Mouse (Mus musculus): ENCODE measurements around the gene Map3k11. TPM values are rescaled to one million over a fixed set of nuclear protein-coding genes. Genes with fewer than 3 reads are reported as not detected.

The Map3k11 gene
- polyA plus RNA-seq, 1 experiment: 29.7 TPM

DNA sequence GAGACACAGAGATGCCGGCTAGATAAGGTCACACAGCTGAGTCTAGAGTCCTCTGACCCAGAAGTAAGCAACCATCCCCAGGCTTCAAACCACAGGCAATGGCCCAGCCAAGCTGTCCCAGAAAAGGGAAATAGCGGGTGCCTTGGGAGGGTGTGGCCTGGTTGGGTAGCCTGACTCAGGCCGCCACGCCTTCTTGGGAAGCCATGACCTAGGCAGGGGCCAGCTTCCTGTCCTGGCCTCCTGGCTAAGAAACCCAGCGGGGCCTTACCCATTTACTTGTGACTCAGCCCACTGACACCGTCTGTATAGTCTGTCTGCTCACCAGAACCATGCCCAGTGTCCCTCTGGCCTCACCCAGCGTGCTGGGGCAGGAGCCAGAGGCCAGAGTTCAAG is 36.0 kb downstream of the Map3k11 start:
- TF ChIP-seq CTCF (IDR thresholded peaks at IDR 0.05; ENCODE audit: borderline replicate concordance, insufficient read depth, low read depth, low read length) (no peak), POLR2A (IDR thresholded peaks at IDR 0.05; ENCODE audit: borderline replicate concordance, insufficient read depth, low read length) (no peak)
- Histone ChIP-seq H3K4me1 (ENCODE audit: control insufficient read depth, insufficient read depth, low read length) (peaks cover 8% of the 10 kb centered on the region; the same call in 1 of the 2 replicates), H3K4me3 (replicated peaks; ENCODE audit: insufficient read depth, low read depth, low read length) (no peak overlapping the region), H3K27ac (ENCODE audit: insufficient read depth, low read length) (no peak overlapping the region), H3K27me3 (ENCODE audit: control insufficient read depth, insufficient read depth, low read length) (no peaks in the 10 kb centered on the region)
- DNase-seq: no peak
- 66% methylated on average over 7 of the region's 7 CpGs for WGBS

DNA sequence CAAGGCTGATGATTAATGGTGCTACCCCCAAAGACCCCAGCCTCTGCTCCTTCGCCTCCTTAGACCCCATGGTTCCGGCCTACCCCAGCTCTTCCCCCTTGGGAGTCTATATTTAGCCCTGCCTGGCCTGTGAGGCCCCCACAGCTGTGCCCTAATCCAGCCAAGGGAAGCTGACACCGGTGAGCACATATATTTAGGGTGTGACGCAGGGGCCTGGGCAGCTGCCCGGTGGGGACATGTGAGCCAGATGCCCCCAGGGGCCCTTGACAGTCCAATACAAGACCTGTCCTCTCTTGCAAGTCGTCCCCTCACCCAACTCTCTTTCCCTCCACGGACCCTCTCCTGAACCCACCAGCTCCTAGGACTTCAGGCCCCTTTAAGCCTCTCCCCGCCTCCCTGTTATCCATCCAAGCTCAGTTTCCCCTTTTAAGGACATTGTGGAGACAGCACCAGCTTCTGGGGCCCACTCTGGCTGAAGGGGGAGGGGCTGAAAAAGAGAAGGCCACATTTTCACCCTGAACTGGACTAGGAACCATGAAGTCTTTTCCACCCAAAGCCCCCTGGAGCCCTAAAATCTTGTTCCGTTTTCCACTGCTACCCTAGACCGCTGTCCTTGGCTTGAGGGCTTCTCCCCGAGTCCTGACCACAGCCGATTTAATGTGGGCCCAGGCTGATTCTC is 36.6 kb downstream of the Map3k11 start:
- Histone ChIP-seq H3K27ac (ENCODE audit: insufficient read depth, low read length) (no peak overlapping the region), H3K4me3 (replicated peaks; ENCODE audit: insufficient read depth, low read depth, low read length) (no peak overlapping the region), H3K27me3 (ENCODE audit: control insufficient read depth, insufficient read depth, low read length) (no peaks in the 10 kb centered on the region), H3K4me1 (ENCODE audit: control insufficient read depth, insufficient read depth, low read length) (peaks cover 8% of the 10 kb centered on the region; the same call in 1 of the 2 replicates)
- WGBS: 61% methylated on average over 12 of the region's 12 CpGs
- TF ChIP-seq POLR2A (IDR thresholded peaks at IDR 0.05; ENCODE audit: borderline replicate concordance, insufficient read depth, low read length) (no peak), CTCF (IDR thresholded peaks at IDR 0.05; ENCODE audit: borderline replicate concordance, insufficient read depth, low read depth, low read length) (no peak)
- DNase-seq: no peak

DNA sequence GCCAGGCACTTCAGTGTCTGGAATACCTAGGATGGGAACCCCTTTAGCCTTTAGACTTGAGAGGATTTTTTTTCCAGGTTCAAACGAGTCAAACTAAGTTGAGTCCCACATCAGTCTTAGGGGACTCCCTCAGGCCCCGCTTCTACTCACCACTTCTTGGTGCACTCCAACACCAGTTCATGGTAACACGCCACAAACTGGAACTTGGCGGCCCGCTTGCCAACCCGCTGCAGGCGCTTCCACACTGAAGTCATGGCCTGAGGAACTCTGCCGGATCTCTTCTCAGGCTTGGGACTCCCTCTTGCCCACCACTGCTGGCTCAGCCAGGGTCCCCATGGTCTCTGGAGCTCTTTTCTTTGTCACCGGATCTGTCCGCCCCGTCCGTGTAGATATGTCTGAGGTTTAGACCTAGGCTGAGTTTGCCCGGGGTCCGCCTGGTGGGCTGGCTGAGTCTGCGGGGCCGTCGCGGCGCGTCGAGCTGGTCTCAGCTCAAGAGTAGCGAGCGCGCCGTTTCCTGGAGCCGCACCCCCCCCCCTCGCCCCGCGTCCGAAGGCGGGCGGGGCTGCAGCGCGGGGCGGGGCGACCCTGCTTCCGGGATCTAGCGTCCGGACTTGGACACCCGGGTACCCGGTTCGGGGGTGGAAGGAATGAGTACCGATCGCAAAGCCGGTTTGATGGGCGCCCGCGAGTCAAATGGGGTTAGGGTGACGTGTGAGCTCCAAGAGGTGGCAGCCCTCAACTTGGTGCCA is 37.4 kb downstream of the Map3k11 start, which contains the start of gene Ehbp1l1:
Gene Ehbp1l1 (minus strand): TSS at position 551 of the 749 bp plus-strand sequence.
- no peak for DNase-seq
- TF ChIP-seq CTCF (IDR thresholded peaks at IDR 0.05; ENCODE audit: borderline replicate concordance, insufficient read depth, low read depth, low read length) (no peak), POLR2A (IDR thresholded peaks at IDR 0.05; ENCODE audit: borderline replicate concordance, insufficient read depth, low read length) (no peak)
- Histone ChIP-seq H3K4me3 (replicated peaks; ENCODE audit: insufficient read depth, low read depth, low read length) (peak within 1 kb of the TSS; percentile 5), H3K27me3 (ENCODE audit: control insufficient read depth, insufficient read depth, low read length) (no peaks in the 10 kb centered on the region), H3K27ac (ENCODE audit: insufficient read depth, low read length) (no peak within 1 kb of the TSS), H3K4me1 (ENCODE audit: control insufficient read depth, insufficient read depth, low read length) (peaks cover 13% of the 10 kb centered on the region; the same call in 1 of the 2 replicates)
- 16% methylated on average over 49 of the region's 49 CpGs for WGBS

DNA sequence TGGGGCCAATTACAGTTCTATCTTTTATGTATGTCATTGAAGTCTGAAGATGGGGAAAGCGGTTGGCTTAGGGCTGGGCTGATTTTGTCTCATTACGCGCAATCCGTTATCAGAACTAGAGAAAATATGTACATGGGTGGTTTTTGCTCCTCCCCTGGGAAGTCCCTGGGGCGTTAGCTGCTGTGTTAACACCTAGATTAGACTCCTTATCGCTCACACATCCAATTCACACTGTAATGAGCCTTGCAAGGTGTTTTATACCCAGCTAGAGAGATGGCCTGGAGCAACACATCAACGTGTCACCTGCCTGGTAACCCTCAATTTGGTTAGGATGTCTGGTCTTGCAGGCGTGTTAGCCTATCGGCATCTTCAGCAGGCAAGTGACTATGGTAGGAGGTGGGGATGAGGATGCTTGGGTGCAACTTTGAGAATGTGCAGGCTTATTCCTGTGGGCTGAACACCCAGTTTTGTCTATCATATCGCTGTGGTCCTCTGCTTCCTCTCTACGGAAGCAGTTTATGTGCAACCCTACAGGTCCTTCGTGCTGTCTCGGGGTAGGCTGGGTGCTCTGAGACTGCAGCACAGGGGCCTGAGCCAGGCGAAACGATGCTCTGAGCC is 38.5 kb downstream of the Map3k11 start:
- WGBS: 66% methylated on average over 15 of the region's 15 CpGs
- Histone ChIP-seq H3K4me1 (ENCODE audit: control insufficient read depth, insufficient read depth, low read length) (peaks cover 13% of the 10 kb centered on the region; the same call in 1 of the 2 replicates), H3K27me3 (ENCODE audit: control insufficient read depth, insufficient read depth, low read length) (no peaks in the 10 kb centered on the region), H3K4me3 (replicated peaks; ENCODE audit: insufficient read depth, low read depth, low read length) (peak overlapping the region; percentile 17), H3K27ac (ENCODE audit: insufficient read depth, low read length) (no peak overlapping the region)
- DNase-seq: no peak
- TF ChIP-seq CTCF (IDR thresholded peaks at IDR 0.05; ENCODE audit: borderline replicate concordance, insufficient read depth, low read depth, low read length): no peak
- no peak for TF ChIP-seq POLR2A (IDR thresholded peaks at IDR 0.05; ENCODE audit: borderline replicate concordance, insufficient read depth, low read length)

DNA sequence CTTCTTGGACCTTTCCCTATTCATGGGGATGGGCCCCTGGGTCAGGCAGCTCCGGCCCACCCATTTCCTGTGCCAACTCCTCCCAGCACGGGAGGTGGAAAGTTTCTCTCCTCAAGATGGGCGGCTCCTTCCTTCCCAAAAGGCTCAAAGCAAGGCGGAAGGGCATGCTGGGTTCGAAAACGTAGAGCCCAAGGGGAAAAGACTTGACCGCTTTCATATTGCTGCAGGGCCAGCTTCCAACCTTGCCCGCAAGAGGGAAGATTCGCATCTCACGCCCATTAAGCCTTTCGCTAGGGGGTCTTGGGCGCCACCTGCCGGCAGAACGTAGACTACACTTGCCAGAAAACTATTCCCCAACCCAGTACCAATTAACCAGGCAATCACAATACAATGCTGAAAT is 39.2 kb downstream of the Map3k11 start:
- peak; percentile 79 to 89 for DNase-seq
- TF ChIP-seq CTCF (IDR thresholded peaks at IDR 0.05; ENCODE audit: borderline replicate concordance, insufficient read depth, low read depth, low read length): peak; percentile 98
- TF ChIP-seq POLR2A (IDR thresholded peaks at IDR 0.05; ENCODE audit: borderline replicate concordance, insufficient read depth, low read length): no peak
- H3K27me3 ChIP-seq (ENCODE audit: control insufficient read depth, insufficient read depth, low read length): no peaks in the 10 kb centered on the region
- H3K4me3 ChIP-seq (replicated peaks; ENCODE audit: insufficient read depth, low read depth, low read length): peak overlapping the region; percentile 81
- no peak overlapping the region for H3K27ac ChIP-seq (ENCODE audit: insufficient read depth, low read length)
- peaks cover 13% of the 10 kb centered on the region; the same call in 1 of the 2 replicates for H3K4me1 ChIP-seq (ENCODE audit: control insufficient read depth, insufficient read depth, low read length)
- WGBS: under 1% methylated on average over 14 of the region's 14 CpGs

DNA sequence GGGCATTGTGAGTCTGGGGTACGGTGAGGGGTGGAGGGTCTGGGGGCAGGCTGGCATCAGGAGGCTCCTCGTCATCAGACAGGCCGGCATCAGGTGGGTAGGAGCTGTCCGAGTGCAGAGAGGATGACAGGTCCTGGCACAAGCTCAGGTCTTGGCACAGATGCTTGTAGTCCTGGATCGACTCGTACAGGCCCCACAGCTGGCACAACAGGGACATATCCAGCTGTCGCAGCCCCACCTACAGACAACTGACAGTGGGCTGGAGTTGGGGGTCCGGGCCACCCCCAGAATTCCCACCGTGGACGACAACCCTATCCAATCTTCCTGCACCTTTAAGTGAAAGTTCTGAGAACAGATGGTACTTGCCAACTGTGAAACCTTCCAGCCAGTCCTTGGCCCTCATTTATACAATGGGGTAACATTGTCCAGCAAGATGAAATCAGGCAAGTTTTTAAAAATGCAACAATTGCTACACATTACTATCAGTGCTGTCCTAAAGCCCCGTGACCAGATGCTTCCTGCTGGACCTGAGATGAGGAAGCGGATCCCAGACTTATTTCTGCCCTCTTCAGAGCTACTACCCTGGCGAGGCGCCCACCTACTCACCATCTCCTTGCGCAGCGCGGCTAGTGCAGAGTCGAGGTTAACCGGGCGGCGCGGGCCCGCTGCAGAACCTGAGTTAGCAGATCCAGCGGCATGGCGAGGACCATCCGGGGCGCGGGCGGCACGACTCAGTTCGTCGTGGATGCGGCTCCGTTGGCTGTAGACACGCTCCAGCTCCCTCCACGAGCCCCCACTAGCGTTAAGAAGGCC is 40.3 kb downstream of the Map3k11 start:
- Histone ChIP-seq H3K4me1 (ENCODE audit: control insufficient read depth, insufficient read depth, low read length) (peaks cover 13% of the 10 kb centered on the region; the same call in 1 of the 2 replicates), H3K4me3 (replicated peaks; ENCODE audit: insufficient read depth, low read depth, low read length) (peak overlapping the region; percentile 81), H3K27me3 (ENCODE audit: control insufficient read depth, insufficient read depth, low read length) (no peaks in the 10 kb centered on the region), H3K27ac (ENCODE audit: insufficient read depth, low read length) (peak overlapping the region; percentile 45; the same call in 1 of the 2 replicates)
- under 1% methylated on average over 37 of the region's 37 CpGs for WGBS
- no peak for TF ChIP-seq POLR2A (IDR thresholded peaks at IDR 0.05; ENCODE audit: borderline replicate concordance, insufficient read depth, low read length)
- no peak for TF ChIP-seq CTCF (IDR thresholded peaks at IDR 0.05; ENCODE audit: borderline replicate concordance, insufficient read depth, low read depth, low read length)
- DNase-seq: peak; percentile 55 to 67

DNA sequence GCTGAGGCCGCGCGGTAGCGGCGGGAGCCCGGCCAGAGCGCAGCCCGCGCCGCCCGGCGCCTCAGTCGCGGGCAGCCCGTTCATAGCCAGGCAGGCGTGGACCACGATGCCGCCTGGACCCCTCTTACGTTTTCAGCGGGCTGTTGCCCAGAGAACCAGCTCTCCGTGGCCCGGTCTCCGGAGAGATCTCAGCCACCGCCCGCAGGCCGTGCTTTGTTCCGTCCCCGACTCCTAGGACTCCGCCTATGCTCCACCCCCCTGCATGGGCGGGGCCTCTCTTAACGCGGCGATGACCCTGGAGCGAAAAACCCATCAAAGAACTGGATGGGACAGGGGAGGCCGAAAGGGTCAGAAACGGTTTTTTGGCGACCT is 40.9 kb downstream of the Map3k11 start, which contains the start of gene Fam89b:
Gene Fam89b (minus strand): TSS at position 210 of the 372 bp plus-strand sequence.
- WGBS: under 1% methylated on average over 37 of the region's 37 CpGs

More for the DNA sequence above, 40.9 kb downstream of the Map3k11 start, which contains the start of gene Fam89b:
- DNase-seq: peak; percentile 83 to 86
- Histone ChIP-seq H3K4me3 (replicated peaks; ENCODE audit: insufficient read depth, low read depth, low read length) (peak within 1 kb of the TSS; percentile 81), H3K27ac (ENCODE audit: insufficient read depth, low read length) (peak within 1 kb of the TSS; percentile 45; the same call in 1 of the 2 replicates), H3K27me3 (ENCODE audit: control insufficient read depth, insufficient read depth, low read length) (no peaks in the 10 kb centered on the region), H3K4me1 (ENCODE audit: control insufficient read depth, insufficient read depth, low read length) (peaks cover 13% of the 10 kb centered on the region; the same call in 1 of the 2 replicates)
- TF ChIP-seq CTCF (IDR thresholded peaks at IDR 0.05; ENCODE audit: borderline replicate concordance, insufficient read depth, low read depth, low read length): no peak
- peak; percentile 67 for TF ChIP-seq POLR2A (IDR thresholded peaks at IDR 0.05; ENCODE audit: borderline replicate concordance, insufficient read depth, low read length)

All from cerebellum, adult 2 months (tissue).